Mouse (Mus musculus) Patski (cell line): Measurements from ENCODE around the gene Ctag2. TPM values are rescaled to one million over a fixed set of nuclear protein-coding genes. Genes with fewer than 3 reads are reported as not detected.

Source experiments
- ATAC-seq: fragments of 100-300 bp; one replicate; pipeline ENCODE4 v1.8.0; 2021
- CTCF ChIA-PET: fragments of 350-600 bp; sonication (Branson Sonifier 250); formaldehyde crosslinking; loops from one replicate; lab custom pipeline; 2022; ENCODE audit warnings: inconsistent platforms; lab: Charles Lee
- POLR2A ChIA-PET: fragments of 350-600 bp; sonication (Branson Sonifier 250); formaldehyde crosslinking; loops from one replicate; lab custom pipeline; 2022; ENCODE audit warnings: antibody characterized with exemption, inconsistent platforms; lab: Charles Lee
- DNase-seq: peaks from one replicate; pipeline ENCODE4 v3.0.0-alpha.2; 2011; ENCODE audit warnings: low read depth, low spot score
- H3K27me3 ChIP-seq: fragments of 371-371 bp; one replicate; pipeline ENCODE4 v1.5.1; 2021
- CTCF ChIP-seq: fragments of 100-300 bp; IDR thresholded peaks from one replicate; pipeline ENCODE4 v1.5.1; 2021
- in situ Hi-C: fragments of 300-500 bp; cut with MboI; formaldehyde crosslinking; loops from 3 replicates; pipeline ENCODE4 v1.11.1; 2018; ENCODE audit warnings: low pct_unique_long_range_greater_than_20kb, mixed read lengths
- polyA plus RNA-seq: library from polyadenylated mRNA; unstranded; gene quantifications from one replicate; pipeline ENCODE4 v1.2.3, GENCODE M21; 2021

Ctag2 gene
- not detected for polyA plus RNA-seq

GRCm38 (mm10) chrX:65047344-65047743 is at the start of gene Ctag2:
TSS of gene Ctag2 (plus strand) at chrX:65047644.
- no peak for TF ChIP-seq CTCF
- no peaks in the 10 kb centered on the region for H3K27me3 ChIP-seq
- DNase-seq, result no peak
- no peak for ATAC-seq
- POLR2A ChIA-PET, result no interaction called here
- CTCF ChIA-PET, result no interaction called here
- in situ Hi-C loops, result no loop called here
